Mouse (Mus musculus): ENCODE measurements at regions not wholly inside any gene's neighbourhood (a gene's known extent, or its start where the extent isn't known, plus 50 kb on each side); places are given as distances from the start of the nearest gene placed in this dataset.

DNA sequence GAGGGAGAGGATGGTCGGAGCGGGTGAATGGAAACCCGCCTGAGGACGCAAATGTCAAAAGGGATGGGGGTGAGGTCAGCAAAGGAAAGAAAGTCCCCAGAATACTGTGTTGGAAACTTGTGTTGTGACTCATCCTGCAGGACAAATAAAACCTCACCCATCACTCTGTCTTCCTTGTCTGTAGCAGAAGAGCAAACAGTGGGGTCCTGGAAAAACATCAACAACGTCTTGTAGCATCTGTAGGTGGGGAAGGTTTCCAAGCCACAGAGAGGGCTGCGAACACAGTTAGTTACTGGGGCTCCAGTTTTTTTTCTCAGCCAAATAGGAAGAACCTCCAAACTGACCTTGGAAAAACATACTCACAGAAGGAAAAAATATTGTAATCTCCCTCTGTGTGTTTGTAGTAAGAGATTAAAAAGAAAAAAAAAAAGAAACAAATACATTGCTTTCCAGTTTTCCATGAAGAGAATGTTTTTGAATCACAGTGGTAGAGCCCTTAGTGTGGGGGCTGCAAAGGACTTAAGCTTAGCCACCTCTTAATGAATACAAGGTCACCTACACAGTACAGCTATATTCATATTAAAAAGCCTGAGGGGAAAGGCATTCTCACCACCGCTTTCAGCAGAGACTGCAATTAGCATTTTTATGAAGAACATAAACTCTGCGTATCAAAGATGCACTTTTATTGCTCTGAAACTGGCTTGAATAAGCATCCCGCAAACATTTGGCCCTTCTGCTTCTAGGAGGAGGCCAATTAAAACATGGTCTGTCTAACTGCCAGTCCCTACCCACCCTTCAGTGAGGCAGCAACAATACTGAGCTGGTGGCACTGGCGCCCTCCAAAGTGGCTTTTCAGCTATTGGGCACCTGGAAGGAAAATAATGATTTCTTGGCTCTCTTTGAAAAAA is 198.6 kb upstream of the Tprg start:
- DNase-seq (ENCODE audit: low spot score in 2 of 2), result peak in 1 of 2 experiments; percentile 13

DNA sequence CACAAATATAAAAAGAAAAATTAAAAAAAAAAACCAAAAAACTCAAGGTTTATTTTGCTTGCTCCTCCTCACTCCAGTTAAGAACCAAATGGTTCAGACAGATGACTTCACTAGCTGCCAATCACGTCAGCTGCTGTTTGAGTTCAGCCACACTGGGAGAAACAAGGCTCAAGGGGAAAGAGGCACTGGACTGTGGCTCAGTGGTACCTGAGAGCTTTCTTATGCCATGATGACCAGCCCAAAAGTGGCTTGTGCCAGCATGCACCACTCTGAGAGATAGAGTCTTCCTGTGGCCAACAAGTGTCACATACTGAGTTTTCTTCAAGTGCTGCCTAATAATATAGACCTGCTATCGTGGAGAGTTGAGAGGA is 198.0 kb upstream of the Tprg start:
- no peak for DNase-seq (ENCODE audit: low spot score in 2 of 2)

DNA sequence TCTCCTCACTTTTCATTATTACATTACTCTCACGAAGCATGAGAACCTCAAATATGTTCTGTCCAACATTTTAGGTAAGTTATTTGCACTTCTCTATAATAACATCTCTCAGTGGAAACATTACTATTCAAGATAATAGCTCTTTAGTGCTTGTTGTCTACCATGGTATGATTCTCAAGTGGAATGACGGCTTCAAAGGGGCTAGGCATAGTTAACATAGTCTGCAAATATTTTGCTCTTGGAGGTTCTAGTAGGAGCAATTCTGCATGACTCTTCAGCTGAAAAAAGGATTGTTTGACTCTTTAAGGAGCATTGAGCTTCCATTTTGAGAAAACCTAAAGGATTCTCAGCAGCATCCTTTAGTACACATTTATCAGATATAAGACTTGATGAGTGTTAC is 182.5 kb upstream of the Tprg start:
- no peak for DNase-seq (ENCODE audit: low spot score in 2 of 2)

DNA sequence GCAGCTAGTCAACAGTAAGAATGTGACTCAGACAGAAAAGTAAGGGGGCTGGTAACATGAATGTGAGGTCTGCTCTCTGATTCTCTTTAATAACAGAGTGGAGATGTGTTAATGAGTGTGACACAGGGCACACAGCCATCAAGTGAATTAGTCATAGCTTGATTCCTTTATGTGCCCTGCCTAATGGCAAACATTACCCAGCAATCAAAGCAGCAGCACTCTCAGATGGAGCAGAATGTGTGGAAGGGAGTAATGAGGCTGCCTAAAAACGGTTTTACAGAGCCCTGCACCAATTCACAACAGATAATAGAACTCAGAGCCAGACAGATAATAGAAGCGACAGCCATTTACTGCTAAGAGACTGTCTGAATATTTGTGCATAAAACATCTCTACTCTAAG is 182.0 kb upstream of the Tprg start:
- no peak for DNase-seq (ENCODE audit: low spot score in 2 of 2)

DNA sequence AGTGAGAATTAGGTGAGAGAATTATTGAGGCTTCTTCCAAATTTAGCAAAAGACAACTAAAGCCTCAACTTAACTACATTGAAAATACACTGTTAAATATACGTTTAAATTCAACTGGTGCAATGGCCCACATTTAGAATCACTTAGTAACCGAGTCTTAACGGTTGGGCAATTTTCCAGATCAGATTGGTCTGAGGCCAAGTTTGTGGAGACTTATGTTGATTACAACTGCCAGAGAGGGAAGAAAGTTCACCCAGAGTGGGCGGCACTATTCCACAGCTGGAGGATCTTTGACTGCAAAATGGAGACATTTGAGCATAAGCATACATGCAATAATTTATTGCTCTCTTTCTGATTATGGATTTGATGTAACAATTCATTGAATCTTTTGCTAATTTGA is 146.5 kb upstream of the Tprg start:
- peak; percentile 47 to 62 for DNase-seq (ENCODE audit: low spot score in 2 of 2)

DNA sequence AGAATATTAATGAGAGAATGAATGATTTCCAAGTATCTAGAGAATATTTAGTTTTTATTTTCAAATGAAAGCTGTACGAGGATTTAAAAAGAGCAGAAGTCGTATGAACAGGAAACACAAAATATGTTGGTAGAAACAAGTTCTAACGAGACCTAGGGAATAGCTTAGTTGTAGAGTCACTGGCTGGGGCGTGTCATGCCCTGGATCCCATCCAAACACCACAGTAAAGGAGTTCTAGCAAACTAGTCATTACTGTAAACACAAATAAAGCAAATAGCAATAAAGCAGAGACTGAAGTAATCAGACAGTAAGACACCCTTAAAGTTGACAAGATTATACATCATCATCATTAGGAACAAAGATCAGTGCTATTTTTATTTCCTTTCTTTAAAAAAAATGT is 139.1 kb upstream of the Tprg start:
- DNase-seq (ENCODE audit: low spot score in 2 of 2), result peak; percentile 8 to 59

DNA sequence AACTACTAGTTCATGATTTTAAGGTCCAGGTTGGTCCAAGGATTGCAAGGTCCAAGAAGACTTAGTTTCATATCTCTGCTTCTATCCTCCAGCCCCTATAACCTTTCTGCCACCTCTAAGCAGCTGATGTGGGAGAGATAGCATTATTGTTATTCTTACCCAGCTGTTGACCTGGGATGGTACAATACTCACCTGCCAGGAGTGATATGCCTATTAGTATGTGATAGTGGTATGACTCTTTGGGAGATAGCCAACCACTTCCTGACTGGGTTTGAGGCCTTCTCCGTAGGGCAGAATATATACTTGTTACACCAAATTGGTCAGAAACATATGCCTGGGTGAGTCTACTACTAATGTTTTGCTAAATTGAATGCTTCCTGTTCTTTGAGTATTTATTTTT is 137.4 kb upstream of the Tprg start:
- no peak for DNase-seq (ENCODE audit: low spot score in 2 of 2)

DNA sequence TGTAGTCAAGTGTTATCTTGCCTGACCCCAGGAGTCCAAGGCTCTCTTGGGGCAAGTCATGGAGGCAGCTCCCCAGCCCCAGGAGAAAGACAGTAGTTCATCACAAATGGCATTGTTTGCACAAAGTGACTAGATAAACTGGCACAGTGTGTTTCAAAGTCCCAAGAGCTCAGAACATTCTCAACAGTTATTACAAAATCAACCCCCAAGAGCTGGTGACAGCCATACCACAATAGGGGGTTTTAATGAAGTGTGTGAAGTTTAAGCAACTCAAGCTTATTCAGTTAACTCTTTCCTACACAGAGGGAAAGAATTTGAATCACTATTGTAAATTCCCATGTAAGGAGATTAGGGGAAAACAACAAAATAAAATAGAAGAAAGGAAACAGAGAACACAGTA is 109.7 kb upstream of the Tprg start:
- DNase-seq (ENCODE audit: low spot score in 2 of 2), result no peak

DNA sequence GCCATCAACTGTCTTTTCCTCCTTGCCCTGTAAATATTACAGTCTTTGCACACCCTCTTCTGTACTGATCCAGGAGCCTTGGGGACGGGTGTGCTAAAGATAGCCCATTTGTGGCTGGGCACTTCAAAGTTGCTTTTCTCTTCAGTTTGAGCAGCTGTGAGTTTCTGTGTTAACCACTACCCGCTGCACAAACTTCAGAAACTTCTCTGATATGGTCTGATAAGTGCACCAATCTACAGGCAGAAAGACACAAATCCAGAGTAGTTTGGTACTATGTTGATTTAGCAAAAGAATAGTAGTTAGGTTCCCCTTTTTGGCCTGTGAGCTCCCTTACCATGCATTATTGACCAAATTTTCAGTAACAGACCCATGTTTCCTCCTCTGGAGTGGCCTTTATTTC is 108.6 kb upstream of the Tprg start:
- DNase-seq (ENCODE audit: low spot score in 2 of 2), result no peak

DNA sequence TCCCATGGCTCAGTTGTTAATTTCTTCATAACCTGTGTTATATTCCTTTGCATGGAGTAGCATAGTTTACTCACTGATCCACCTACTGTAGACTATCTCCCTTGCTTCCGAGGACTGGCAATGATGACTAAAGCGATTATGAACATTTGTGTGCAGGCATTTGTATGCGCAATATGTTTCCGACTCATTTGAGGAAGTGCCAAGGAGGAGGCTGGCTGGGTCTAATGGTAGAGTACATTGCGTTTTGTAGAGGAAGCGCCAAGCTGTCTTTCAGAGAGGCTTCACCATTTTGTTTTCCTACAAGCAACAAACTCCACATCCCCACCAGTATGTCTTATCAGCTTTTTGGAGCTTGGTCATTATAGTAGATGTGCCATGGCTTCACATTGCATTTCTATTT is 104.7 kb upstream of the Tprg start:
- no peak for DNase-seq (ENCODE audit: low spot score in 2 of 2)

DNA sequence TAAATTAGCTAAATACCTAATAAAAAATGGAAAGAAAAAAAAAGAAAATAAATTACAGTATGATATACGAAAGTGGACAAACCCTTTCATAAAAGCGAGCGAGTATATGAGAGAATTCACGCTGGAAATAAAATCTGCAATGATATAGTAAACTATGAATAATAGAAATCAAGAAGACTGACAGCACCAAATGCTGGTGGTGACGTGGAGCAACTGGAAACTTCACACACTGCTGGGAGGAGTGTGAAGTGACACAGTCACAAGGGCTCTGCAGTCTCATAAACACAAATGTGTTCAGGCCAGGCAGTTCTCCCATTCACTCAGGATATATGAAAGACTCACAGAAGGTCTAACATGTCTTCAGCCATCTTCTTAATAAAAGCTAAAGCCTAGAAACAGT is 89.5 kb upstream of the Tprg start:
- no peak for DNase-seq (ENCODE audit: low spot score in 2 of 2)

DNA sequence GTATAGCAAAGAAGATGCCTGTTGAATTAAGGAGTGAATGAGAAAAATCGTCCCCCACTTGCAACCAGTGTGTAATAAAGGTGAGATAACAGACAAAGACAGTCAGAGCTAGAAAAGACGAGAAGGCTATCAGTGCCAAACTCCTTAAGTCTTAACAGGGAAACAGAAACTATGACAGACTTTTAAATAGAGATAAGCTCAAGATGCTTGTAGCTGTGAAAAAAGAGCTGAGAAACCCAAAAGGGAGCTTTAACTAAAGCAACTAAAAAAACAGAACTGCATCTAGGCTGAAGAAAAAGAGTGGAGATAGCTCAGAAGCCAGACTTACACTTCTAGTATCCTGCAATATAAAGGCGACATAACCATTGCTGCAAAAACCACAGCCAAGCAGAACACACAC is 87.8 kb upstream of the Tprg start:
- DNase-seq (ENCODE audit: low spot score in 2 of 2), result no peak

DNA sequence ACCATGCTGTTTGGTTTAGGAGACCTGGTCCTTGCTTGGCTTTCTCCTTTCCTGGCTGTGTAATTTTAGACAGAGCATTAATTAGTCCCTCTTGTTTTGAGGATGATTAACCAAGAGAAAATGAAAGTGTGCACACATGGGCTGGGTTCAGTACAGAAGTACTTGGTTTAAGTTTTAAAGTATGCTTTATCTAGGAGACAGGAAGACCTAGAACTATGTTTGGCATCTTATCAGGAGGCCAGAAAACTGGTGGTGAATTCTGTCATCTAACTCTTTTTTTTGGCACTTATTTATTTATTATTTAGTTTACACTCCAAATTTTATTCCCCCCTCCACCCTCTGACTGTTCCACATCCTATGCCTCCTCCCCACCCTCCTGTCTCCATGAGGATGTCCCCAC is 86.6 kb upstream of the Tprg start:
- no peak for DNase-seq (ENCODE audit: low spot score in 2 of 2)

DNA sequence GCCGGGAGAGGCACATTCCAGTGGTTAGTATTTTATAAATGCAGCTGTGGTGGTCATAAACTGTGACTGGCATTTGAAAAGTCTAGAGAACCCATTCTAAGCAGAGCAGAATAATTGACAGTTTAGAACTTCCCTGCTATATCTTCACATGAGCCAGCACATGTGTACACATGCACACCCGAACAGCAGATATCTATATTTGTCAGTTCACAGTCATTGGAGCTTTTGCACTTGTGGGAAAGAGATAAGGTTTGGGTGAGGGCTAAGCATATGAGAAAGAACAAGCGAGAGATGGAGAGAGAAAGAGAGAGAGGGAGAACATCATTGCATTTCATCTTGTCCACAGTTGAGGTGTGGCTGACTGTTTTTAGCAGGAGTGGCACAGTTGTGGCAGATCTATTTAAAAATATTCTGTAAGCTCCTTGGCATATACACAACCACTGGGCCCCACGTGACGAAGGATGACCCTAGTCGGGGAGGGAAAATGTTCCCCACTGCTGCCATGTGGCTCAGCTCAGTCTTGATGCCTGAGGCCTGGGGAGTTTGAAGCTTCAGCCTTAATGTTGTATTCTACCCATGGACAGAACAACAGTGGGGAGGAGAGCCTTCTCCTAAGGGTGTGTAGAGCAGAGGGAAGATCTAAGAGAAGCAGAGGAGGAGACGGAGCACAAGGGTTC is 85.4 kb upstream of the Tprg start:
- no peak for DNase-seq (ENCODE audit: low spot score in 2 of 2)

DNA sequence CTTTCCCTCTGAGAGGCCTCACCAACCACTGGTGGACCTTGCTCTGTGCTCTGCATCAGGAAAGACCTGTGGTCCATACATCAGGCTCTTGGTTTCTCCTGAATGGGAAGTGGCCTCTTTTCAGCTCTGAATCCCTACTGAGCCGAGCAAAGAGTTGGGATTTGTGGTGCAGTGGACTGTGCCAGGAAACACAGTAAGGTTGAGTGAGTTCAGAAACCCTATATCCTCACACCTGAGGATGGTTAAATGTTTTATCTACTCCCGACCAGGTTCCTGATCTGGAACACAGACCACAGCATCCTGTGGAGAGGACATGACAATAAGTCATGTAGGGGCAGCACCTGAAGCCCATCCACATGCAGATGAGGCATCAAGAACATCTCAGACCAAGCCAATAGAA is 73.4 kb upstream of the Tprg start:
- no peak for DNase-seq (ENCODE audit: low spot score in 2 of 2)

DNA sequence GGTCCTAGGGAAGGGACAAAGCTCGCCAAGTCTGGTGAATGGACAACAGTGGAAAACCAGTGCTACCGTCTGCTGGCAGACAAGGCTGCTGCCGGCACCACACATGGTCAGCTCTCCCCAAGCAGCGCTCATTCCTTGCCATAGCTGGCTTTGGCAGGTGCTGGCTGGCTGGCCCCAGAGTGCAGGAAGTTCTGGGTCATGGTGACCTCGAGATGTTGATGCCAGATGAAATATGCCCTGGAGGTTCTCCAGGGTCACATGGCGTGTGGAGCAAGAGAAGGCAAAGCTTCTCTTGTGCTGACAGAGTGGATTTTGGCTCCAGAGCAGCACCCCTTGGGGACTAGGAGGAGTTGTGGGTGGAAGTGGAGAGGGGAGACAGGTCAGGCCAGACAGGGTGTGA is 66.1 kb upstream of the Tprg start:
- peak in 1 of 2 experiments; percentile 16 for DNase-seq (ENCODE audit: low spot score in 2 of 2)

DNA sequence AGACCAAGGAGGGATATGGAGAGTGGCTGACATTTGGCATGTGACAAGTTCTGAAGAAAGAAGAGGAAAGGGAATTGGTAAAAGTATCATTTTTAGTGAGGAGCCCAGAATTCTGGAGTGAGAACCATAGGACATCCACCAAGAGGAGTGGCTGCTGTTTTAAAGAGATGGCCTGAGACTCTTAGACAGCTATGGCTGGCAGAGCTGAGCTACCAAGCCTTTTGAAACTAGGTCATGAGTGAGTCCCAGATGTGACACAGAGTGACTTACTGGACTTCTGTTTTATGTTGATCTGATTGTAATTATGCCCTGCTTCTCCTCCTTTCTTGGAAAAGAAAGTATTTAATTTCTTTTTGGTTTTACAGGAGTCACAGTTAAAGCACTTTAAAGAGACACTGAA is 61.8 kb upstream of the Tprg start:
- DNase-seq (ENCODE audit: low spot score in 2 of 2), result no peak

Data from urinary bladder, adult 18-20 months (tissue).